Mouse (Mus musculus): ENCODE data around the gene Adgra3. TPM values are rescaled to one million over a fixed set of nuclear protein-coding genes. Genes with fewer than 3 reads are reported as not detected.
A peak's percentile ranks its signal among the peaks of the same experiment; 100 is the strongest.

The Adgra3 gene
- total RNA-seq (2021), result 10 to 100 TPM; 14.5 to 21.6 TPM
- long read RNA-seq, experiment 1, full-length matches to known transcripts, result 30 of 36 reads
- long read RNA-seq, experiment 1, partial matches to known transcripts, result 2 of 36 reads
- long read RNA-seq, experiment 1, other reads (novel, unspliced or antisense), result 4 of 36 reads
- long read RNA-seq, experiment 2, full-length matches to known transcripts, result 25 of 30 reads
- long read RNA-seq, experiment 2, partial matches to known transcripts, result 3 of 30 reads
- long read RNA-seq, experiment 2, other reads (novel, unspliced or antisense), result 2 of 30 reads

GRCm38 (mm10) chr5:50058421-50059286 is at the start of gene Adgra3:
TSS of gene Adgra3 (minus strand) at chr5:50059006.
- H3K27ac ChIP-seq, result peak within 1 kb of the TSS; percentile 59; the same call in 1 of the 2 replicates
- TF ChIP-seq CTCF (conservative IDR thresholded peaks at IDR 0.05), result peak; percentile 47

GRCm38 (mm10) chr5:50083441-50083840 is 24.6 kb upstream of the Adgra3 start:
- TF ChIP-seq CTCF (conservative IDR thresholded peaks at IDR 0.05), result no peak
- no peak overlapping the region for H3K27ac ChIP-seq
- H3K4me3 ChIP-seq, result no peak overlapping the region
- DNase-seq (ENCODE audit: low spot score in 2 of 2), result no peak

More at GRCm38 (mm10) chr5:50058421-50059286, at the start of gene Adgra3:
- DNase-seq (ENCODE audit: low spot score in 2 of 2), result peak in 1 of 2 experiments; percentile 30
- peak within 1 kb of the TSS; percentile 76 for H3K4me3 ChIP-seq

GRCm38 (mm10) chr5:50074245-50074644 is 15.4 kb upstream of the Adgra3 start:
- DNase-seq (ENCODE audit: low spot score in 2 of 2), result peak in 1 of 2 experiments; percentile 48

GRCm38 (mm10) chr5:50064236-50064635 is 5.4 kb upstream of the Adgra3 start:
- DNase-seq (ENCODE audit: low spot score in 2 of 2), result no peak
- H3K27ac ChIP-seq, result no peak overlapping the region
- TF ChIP-seq CTCF (conservative IDR thresholded peaks at IDR 0.05), result no peak
- no peak overlapping the region for H3K4me3 ChIP-seq

More at GRCm38 (mm10) chr5:50074245-50074644, 15.4 kb upstream of the Adgra3 start:
- no peak overlapping the region for H3K4me3 ChIP-seq
- no peak overlapping the region for H3K27ac ChIP-seq
- TF ChIP-seq CTCF (conservative IDR thresholded peaks at IDR 0.05), result no peak

- Histone ChIP-seq H3K4me3 (no peak overlapping the region; the same call in 1 of the 2 replicates), H3K27ac (no peak overlapping the region)
- TF ChIP-seq CTCF (conservative IDR thresholded peaks at IDR 0.05), result no peak
- no peak for DNase-seq (ENCODE audit: low spot score in 2 of 2)
Observed at GRCm38 (mm10) chr5:50059586-50059985, 780 bp upstream of the Adgra3 start.

GRCm38 (mm10) chr5:50057612-50058420 is 990 bp downstream of the Adgra3 start:
- TF ChIP-seq CTCF (conservative IDR thresholded peaks at IDR 0.05), result no peak
- H3K27ac ChIP-seq, result peak overlapping the region; percentile 59; the same call in 1 of the 2 replicates
- DNase-seq (ENCODE audit: low spot score in 2 of 2), result no peak
- peak overlapping the region; percentile 76 for H3K4me3 ChIP-seq

GRCm38 (mm10) chr5:50052456-50052855 is 6.3 kb downstream of the Adgra3 start:
- DNase-seq (ENCODE audit: low spot score in 2 of 2), result no peak
- TF ChIP-seq CTCF (conservative IDR thresholded peaks at IDR 0.05), result no peak
- Histone ChIP-seq H3K27ac (no peak overlapping the region), H3K4me3 (no peak overlapping the region)

- DNase-seq (ENCODE audit: low spot score in 2 of 2), result no peak
- TF ChIP-seq CTCF (conservative IDR thresholded peaks at IDR 0.05), result no peak
- Histone ChIP-seq H3K4me3 (no peak overlapping the region), H3K27ac (no peak overlapping the region)
Observed at GRCm38 (mm10) chr5:50050668-50051425, 8.0 kb downstream of the Adgra3 start.

- DNase-seq (ENCODE audit: low spot score in 2 of 2), result no peak
- TF ChIP-seq CTCF (conservative IDR thresholded peaks at IDR 0.05), result no peak
- Histone ChIP-seq H3K27ac (no peak overlapping the region), H3K4me3 (no peak overlapping the region)
Observed at GRCm38 (mm10) chr5:50050037-50050436, 8.8 kb downstream of the Adgra3 start.

- Histone ChIP-seq H3K4me3 (no peak overlapping the region), H3K27ac (no peak overlapping the region)
- TF ChIP-seq CTCF (conservative IDR thresholded peaks at IDR 0.05), result no peak
- no peak for DNase-seq (ENCODE audit: low spot score in 2 of 2)
Observed at GRCm38 (mm10) chr5:50049506-50049905, 9.3 kb downstream of the Adgra3 start.

GRCm38 (mm10) chr5:50048960-50049359 is 9.8 kb downstream of the Adgra3 start:
- DNase-seq (ENCODE audit: low spot score in 2 of 2), result no peak
- TF ChIP-seq CTCF (conservative IDR thresholded peaks at IDR 0.05), result no peak
- Histone ChIP-seq H3K4me3 (no peak overlapping the region), H3K27ac (no peak overlapping the region)
